ENCODE assay signal across 12 mouse cellular contexts in genomic region chr4:154028646-154029045, GRCm38 (mm10). TPM values are rescaled to one million over a fixed set of nuclear protein-coding genes. Genes with fewer than 3 reads are reported as not detected.
DNase-seq lines count a peak whose midpoint lies in the region; ATAC-seq and TF ChIP-seq lines count a peak whose summit lies in the region.
"Had no signal": no experiment of that assay in that cellular context is flagged by ENCODE, and none has a peak within 500 bp of the region (broad histone marks: within the 10 kb centered on the region; RNA-seq: fewer than 3 reads in every experiment).

No protein-coding gene starts in this region.

- H3K4me1 ChIP-seq in hindbrain, embryonic 11.5 days (replicated peaks; ENCODE audit: control insufficient read depth, insufficient read depth, low read length) = peaks cover 6% of the 10 kb centered on the region; the same call in 1 of the 2 replicates
- peaks cover 13% of the 10 kb centered on the region for H3K4me1 ChIP-seq in hindbrain, embryonic 16.5 days (ENCODE audit: control insufficient read depth, insufficient read depth, low read depth, low read length)
- peaks cover 5% of the 10 kb centered on the region; the same call in 1 of the 2 replicates for H3K4me1 ChIP-seq in midbrain, postnatal 0 days (ENCODE audit: insufficient read depth, low read length)
- peaks cover 14% of the 10 kb centered on the region for H3K4me1 ChIP-seq in midbrain, embryonic 11.5 days (ENCODE audit: control insufficient read depth, insufficient read depth, low read length)
- peaks cover 7% of the 10 kb centered on the region for H3K4me1 ChIP-seq in stomach, postnatal 0 days (replicated peaks; ENCODE audit: control insufficient read depth, insufficient read depth)

- peak; percentile 57 for TF ChIP-seq CTCF in midbrain, postnatal 0 days (IDR thresholded peaks at IDR 0.05)
- TF ChIP-seq CTCF in brain, embryonic 14.5 days (IDR thresholded peaks at IDR 0.05; ENCODE audit: borderline replicate concordance, extremely low read depth, insufficient read depth, insufficient read length) = peak; percentile 36; the same call in 1 of the 2 replicates
- peak; percentile 64 for TF ChIP-seq CTCF in stomach, postnatal 0 days (IDR thresholded peaks at IDR 0.05; ENCODE audit: low read depth)

- peaks cover 7% of the 10 kb centered on the region; the same call in 1 of the 2 replicates for H3K27me3 ChIP-seq in hindbrain, embryonic 11.5 days (ENCODE audit: control insufficient read depth, insufficient read depth, low read length)
- H3K27me3 ChIP-seq in hindbrain, embryonic 16.5 days (replicated peaks; ENCODE audit: control insufficient read depth, insufficient read depth, low read length) = peaks cover 5% of the 10 kb centered on the region; the same call in 1 of the 2 replicates
- 0 out of 2 replicates have a peak, but pooled peaks cover 6% of the 10 kb centered on the region for H3K27me3 ChIP-seq in midbrain, postnatal 0 days (ENCODE audit: insufficient read depth, low read length)
- H3K27me3 ChIP-seq in midbrain, embryonic 11.5 days (ENCODE audit: control insufficient read depth, insufficient read depth, low read length) = peaks cover 2% of the 10 kb centered on the region; the same call in 1 of the 2 replicates
- no peaks in the 10 kb centered on the region for H3K27me3 ChIP-seq in stomach, postnatal 0 days (ENCODE audit: control insufficient read depth, insufficient read depth, low read length)

- no peak for ATAC-seq in hindbrain, embryonic 11.5 days (ENCODE audit: low FRiP score)
- no peak for ATAC-seq in hindbrain, embryonic 16.5 days
- no peak for ATAC-seq in midbrain, postnatal 0 days (ENCODE audit: low FRiP score)
- no peak for ATAC-seq in midbrain, embryonic 11.5 days (ENCODE audit: low FRiP score)
- no peak for ATAC-seq in stomach, postnatal 0 days (ENCODE audit: low FRiP score, low TSS enrichment)

- H3K9me3 ChIP-seq in hindbrain, embryonic 11.5 days (ENCODE audit: control insufficient read depth, low read length) = no peaks in the 10 kb centered on the region
- H3K9me3 ChIP-seq in hindbrain, embryonic 16.5 days (ENCODE audit: control insufficient read depth, low read length) = no peaks in the 10 kb centered on the region
- no peaks in the 10 kb centered on the region for H3K9me3 ChIP-seq in midbrain, postnatal 0 days (ENCODE audit: low read length)
- no peaks in the 10 kb centered on the region for H3K9me3 ChIP-seq in midbrain, embryonic 11.5 days (ENCODE audit: control insufficient read depth, low read length)
- no peaks in the 10 kb centered on the region for H3K9me3 ChIP-seq in stomach, postnatal 0 days (ENCODE audit: control insufficient read depth, low read length)
- H3K9me3 ChIP-seq: heart, embryonic 13.5 days; midbrain, embryonic 12.5 days had no signal

- intact Hi-C loops in heart, postnatal 36 days (cut with DNase I) = no loop called here

- no peaks in the 10 kb centered on the region for H3K36me3 ChIP-seq in hindbrain, embryonic 11.5 days (ENCODE audit: control insufficient read depth, insufficient read depth, low read length)
- H3K36me3 ChIP-seq in hindbrain, embryonic 16.5 days (ENCODE audit: control insufficient read depth, insufficient read depth, low read length) = no peaks in the 10 kb centered on the region
- H3K36me3 ChIP-seq in midbrain, postnatal 0 days (ENCODE audit: insufficient read depth, low read length) = no peaks in the 10 kb centered on the region
- no peaks in the 10 kb centered on the region for H3K36me3 ChIP-seq in midbrain, embryonic 11.5 days (ENCODE audit: control insufficient read depth, insufficient read depth, low read length)
- no peaks in the 10 kb centered on the region for H3K36me3 ChIP-seq in stomach, postnatal 0 days (ENCODE audit: control insufficient read depth, insufficient read depth, low read length)
- H3K36me3 ChIP-seq: heart, embryonic 13.5 days; midbrain, embryonic 12.5 days had no signal

- no peak overlapping the region for H3K27ac ChIP-seq in hindbrain, embryonic 11.5 days (ENCODE audit: low read depth, low read length)
- no peak overlapping the region for H3K27ac ChIP-seq in hindbrain, embryonic 16.5 days (ENCODE audit: low read depth, low read length)
- no peak overlapping the region for H3K27ac ChIP-seq in midbrain, postnatal 0 days (ENCODE audit: low read depth, low read length)
- no peak overlapping the region for H3K27ac ChIP-seq in midbrain, embryonic 11.5 days (ENCODE audit: low read depth, low read length)
- no peak overlapping the region for H3K27ac ChIP-seq in stomach, postnatal 0 days (replicated peaks)
- H3K27ac ChIP-seq: heart, embryonic 13.5 days; midbrain, embryonic 12.5 days had no signal

- H3K4me3 ChIP-seq in hindbrain, embryonic 11.5 days (ENCODE audit: low read depth, low read length) = no peak overlapping the region
- H3K4me3 ChIP-seq in hindbrain, embryonic 16.5 days (ENCODE audit: low read length) = no peak overlapping the region
- H3K4me3 ChIP-seq in midbrain, postnatal 0 days (ENCODE audit: low read depth, low read length) = no peak overlapping the region
- H3K4me3 ChIP-seq in midbrain, embryonic 11.5 days (ENCODE audit: low read depth, low read length) = no peak overlapping the region
- H3K4me3 ChIP-seq in stomach, postnatal 0 days (ENCODE audit: low read depth, low read length) = no peak overlapping the region
- H3K4me3 ChIP-seq: heart, embryonic 13.5 days; midbrain, embryonic 12.5 days had no signal

- no peak for TF ChIP-seq POLR2A in brain, embryonic 14.5 days (IDR thresholded peaks at IDR 0.05; ENCODE audit: borderline replicate concordance, extremely low read depth, insufficient read depth, insufficient read length, poor library complexity, severe bottlenecking)

- no peak overlapping the region for H3K4me2 ChIP-seq in hindbrain, embryonic 11.5 days (replicated peaks; ENCODE audit: low read depth, low read length)
- H3K4me2 ChIP-seq in hindbrain, embryonic 16.5 days (ENCODE audit: low read length) = no peak overlapping the region
- H3K4me2 ChIP-seq in midbrain, postnatal 0 days (ENCODE audit: low read depth, low read length, poor library complexity, severe bottlenecking) = no peak overlapping the region
- H3K4me2 ChIP-seq in midbrain, embryonic 11.5 days = no peak overlapping the region
- no peak overlapping the region for H3K4me2 ChIP-seq in stomach, postnatal 0 days (replicated peaks; ENCODE audit: low read depth)
- H3K4me2 ChIP-seq: heart, embryonic 13.5 days; midbrain, embryonic 12.5 days had no signal

- H3K9ac ChIP-seq in hindbrain, embryonic 11.5 days (ENCODE audit: low read depth, low read length) = no peak overlapping the region
- no peak overlapping the region for H3K9ac ChIP-seq in hindbrain, embryonic 16.5 days (ENCODE audit: low read depth, low read length)
- no peak overlapping the region for H3K9ac ChIP-seq in midbrain, postnatal 0 days (replicated peaks; ENCODE audit: low read length, poor library complexity, severe bottlenecking)
- no peak overlapping the region for H3K9ac ChIP-seq in midbrain, embryonic 11.5 days (ENCODE audit: low read length)
- no peak overlapping the region for H3K9ac ChIP-seq in stomach, postnatal 0 days (ENCODE audit: low read length)
- H3K9ac ChIP-seq: heart, embryonic 13.5 days; midbrain, embryonic 12.5 days had no signal

- peak; percentile 34 for DNase-seq in hindbrain, embryonic 11.5 days (ENCODE audit: low spot score)
- no peak for DNase-seq in midbrain, postnatal 0 days (ENCODE audit: low spot score)
- no peak for DNase-seq in midbrain, embryonic 11.5 days (ENCODE audit: low spot score, missing footprints)
- peak; percentile 8 for DNase-seq in brain, embryonic 14.5 days (ENCODE audit: low read depth)
- no peak for DNase-seq in stomach, postnatal 0 days (ENCODE audit: low spot score)
- no peak for DNase-seq in heart, postnatal 36 days
- DNase-seq in yolk sac, embryonic 10.5 days (ENCODE audit: low spot score) = no peak
- DNase-seq: cerebellum, adult 18-20 months had no signal

- no peak for TF ChIP-seq EP300 in stomach, postnatal 0 days (optimal IDR thresholded peaks at IDR 0.05)

RNA-seq across cellular contexts. Expression of gene Smim1, which starts 2.6 kb away (rescaled TPM):
- 9.7 and 9.8 TPM in 2 replicates for polyA plus RNA-seq in hindbrain, embryonic 11.5 days (2014; fragmentation: Nextera tagmentation; extraction: Ambion mirVana)
- polyA plus RNA-seq in hindbrain, embryonic 16.5 days (2015; fragmentation: Nextera tagmentation; extraction: Ambion mirVana) = 13.9 and 14.9 TPM in 2 replicates
- 13.4 and 20.6 TPM in 2 replicates for total RNA-seq in midbrain, postnatal 0 days (2014; rRNA removed)
- 12.9 and 14.6 TPM in 2 replicates for polyA plus RNA-seq in midbrain, postnatal 0 days (2015; fragmentation: Nextera tagmentation; extraction: Ambion mirVana)
- 9.5 and 10.9 TPM in 2 replicates for polyA plus RNA-seq in midbrain, embryonic 11.5 days (2014; fragmentation: Nextera tagmentation; extraction: Ambion mirVana)
- 7.0 and 8.4 TPM in 2 replicates for polyA plus RNA-seq in brain, embryonic 14.5 days (2012; rRNA removed)
- polyA plus RNA-seq in stomach, postnatal 0 days (2015; fragmentation: Nextera tagmentation; extraction: Ambion mirVana) = 29.8 and 31.2 TPM in 2 replicates
- total RNA-seq in heart, postnatal 36 days (2021) = 1 to 10 TPM; 5.9 to 7.0 TPM

RNA-seq across cellular contexts. Expression of gene Ccdc27, which starts 13.8 kb away (rescaled TPM):
- not detected in 2 replicates for polyA plus RNA-seq in hindbrain, embryonic 11.5 days (2014; fragmentation: Nextera tagmentation; extraction: Ambion mirVana)
- not detected in 2 replicates for polyA plus RNA-seq in hindbrain, embryonic 16.5 days (2015; fragmentation: Nextera tagmentation; extraction: Ambion mirVana)
- total RNA-seq in midbrain, postnatal 0 days (2014; rRNA removed) = not detected in 2 replicates
- polyA plus RNA-seq in midbrain, postnatal 0 days (2015; fragmentation: Nextera tagmentation; extraction: Ambion mirVana) = not detected in 2 replicates
- polyA plus RNA-seq in midbrain, embryonic 11.5 days (2014; fragmentation: Nextera tagmentation; extraction: Ambion mirVana) = not detected in 2 replicates
- not detected in 2 replicates for polyA plus RNA-seq in brain, embryonic 14.5 days (2012; rRNA removed)
- 0.07 TPM in 1 of 2 replicates, not detected in the other for polyA plus RNA-seq in stomach, postnatal 0 days (2015; fragmentation: Nextera tagmentation; extraction: Ambion mirVana)
- not detected for total RNA-seq in heart, postnatal 36 days (2021)
- total RNA-seq: left cerebral cortex, postnatal 25 days had no signal
- polyA plus RNA-seq: heart, embryonic 13.5 days; midbrain, embryonic 12.5 days had no signal

RNA-seq across cellular contexts. Expression of gene Lrrc47, which starts 17.1 kb away (rescaled TPM):
- 11.8 and 14.2 TPM in 2 replicates for polyA plus RNA-seq in hindbrain, embryonic 11.5 days (2014; fragmentation: Nextera tagmentation; extraction: Ambion mirVana)
- polyA plus RNA-seq in hindbrain, embryonic 16.5 days (2015; fragmentation: Nextera tagmentation; extraction: Ambion mirVana) = 12.8 and 15.8 TPM in 2 replicates
- total RNA-seq in midbrain, postnatal 0 days (2014; rRNA removed) = 24.9 and 28.1 TPM in 2 replicates
- 15.8 and 22.6 TPM in 2 replicates for polyA plus RNA-seq in midbrain, postnatal 0 days (2015; fragmentation: Nextera tagmentation; extraction: Ambion mirVana)
- polyA plus RNA-seq in midbrain, embryonic 11.5 days (2014; fragmentation: Nextera tagmentation; extraction: Ambion mirVana) = 10.9 and 13.7 TPM in 2 replicates
- 69.7 and 72.3 TPM in 2 replicates for polyA plus RNA-seq in brain, embryonic 14.5 days (2012; rRNA removed)
- 10.6 and 12.5 TPM in 2 replicates for polyA plus RNA-seq in stomach, postnatal 0 days (2015; fragmentation: Nextera tagmentation; extraction: Ambion mirVana)
- total RNA-seq in heart, postnatal 36 days (2021) = 10 to 100 TPM; 30.6 to 33.1 TPM

RNA-seq across cellular contexts. Expression of gene Cep104, which starts 53.7 kb away (rescaled TPM):
- polyA plus RNA-seq in hindbrain, embryonic 11.5 days (2014; fragmentation: Nextera tagmentation; extraction: Ambion mirVana) = 16.8 and 19.7 TPM in 2 replicates
- 16.5 and 17.1 TPM in 2 replicates for polyA plus RNA-seq in hindbrain, embryonic 16.5 days (2015; fragmentation: Nextera tagmentation; extraction: Ambion mirVana)
- 9.6 and 11.6 TPM in 2 replicates for total RNA-seq in midbrain, postnatal 0 days (2014; rRNA removed)
- 11.7 and 12.0 TPM in 2 replicates for polyA plus RNA-seq in midbrain, postnatal 0 days (2015; fragmentation: Nextera tagmentation; extraction: Ambion mirVana)
- 18.7 and 19.0 TPM in 2 replicates for polyA plus RNA-seq in midbrain, embryonic 11.5 days (2014; fragmentation: Nextera tagmentation; extraction: Ambion mirVana)
- 14.3 and 19.1 TPM in 2 replicates for polyA plus RNA-seq in brain, embryonic 14.5 days (2012; rRNA removed)
- polyA plus RNA-seq in stomach, postnatal 0 days (2015; fragmentation: Nextera tagmentation; extraction: Ambion mirVana) = 4.6 and 4.9 TPM in 2 replicates
- total RNA-seq in heart, postnatal 36 days (2021) = 10 to 100 TPM; 28.0 to 29.6 TPM

RNA-seq across cellular contexts. Expression of gene Dffb, which starts 53.7 kb away (rescaled TPM):
- 10.7 and 11.4 TPM in 2 replicates for polyA plus RNA-seq in hindbrain, embryonic 11.5 days (2014; fragmentation: Nextera tagmentation; extraction: Ambion mirVana)
- 8.5 and 9.6 TPM in 2 replicates for polyA plus RNA-seq in hindbrain, embryonic 16.5 days (2015; fragmentation: Nextera tagmentation; extraction: Ambion mirVana)
- total RNA-seq in midbrain, postnatal 0 days (2014; rRNA removed) = 19.8 and 20.8 TPM in 2 replicates
- 9.7 and 10.1 TPM in 2 replicates for polyA plus RNA-seq in midbrain, postnatal 0 days (2015; fragmentation: Nextera tagmentation; extraction: Ambion mirVana)
- 10.5 and 12.0 TPM in 2 replicates for polyA plus RNA-seq in midbrain, embryonic 11.5 days (2014; fragmentation: Nextera tagmentation; extraction: Ambion mirVana)
- 18.6 and 23.1 TPM in 2 replicates for polyA plus RNA-seq in brain, embryonic 14.5 days (2012; rRNA removed)
- 5.8 and 6.0 TPM in 2 replicates for polyA plus RNA-seq in stomach, postnatal 0 days (2015; fragmentation: Nextera tagmentation; extraction: Ambion mirVana)
- total RNA-seq in heart, postnatal 36 days (2021) = 1 to 10 TPM; 3.7 to 4.4 TPM

Comparison
In these comparisons a context has a peak if more than half of its experiments do, and no peak if none do; other contexts are left out.
1. DNase-seq: peak in hindbrain, embryonic 11.5 days (single experiment) and brain, embryonic 14.5 days (single experiment); none in midbrain, postnatal 0 days (single experiment), midbrain, embryonic 11.5 days (single experiment), stomach, postnatal 0 days (single experiment), heart, postnatal 36 days (0 of 2) and yolk sac, embryonic 10.5 days (single experiment).
2. Peak in every context shown above with its lines, with median percentiles within 50 percentile points of each other: CTCF ChIP-seq.